Mouse (Mus musculus) monocyte, adult 2 months (primary cell): Measurements from ENCODE around the gene Actbl2.

Experiments
- DNase-seq, 2 experiments: peaks; one replicate each; pipeline ENCODE4 v3.0.0; 2022; ENCODE audit warnings: low spot score in 2 of 2, low read depth in 1 of 2

Gene Actbl2

DNA sequence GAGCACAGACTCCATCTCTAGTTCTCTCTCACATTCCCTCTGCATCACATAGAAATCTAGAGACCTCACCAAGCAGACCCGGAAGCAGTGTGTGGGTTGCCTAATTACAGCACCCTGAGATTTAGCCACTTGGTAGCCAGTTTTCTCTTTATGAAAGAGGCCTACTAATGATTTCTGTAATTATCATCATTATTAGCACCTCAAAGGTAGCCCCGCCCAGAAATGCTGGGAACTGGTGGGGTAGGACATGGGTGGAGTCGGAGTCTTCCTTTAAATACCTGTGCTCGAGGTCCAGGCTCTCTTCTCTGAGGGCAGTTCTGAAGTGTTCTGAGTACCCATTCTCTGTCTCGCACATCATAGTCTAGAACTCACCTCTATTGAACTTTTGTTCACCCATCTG, at the start of gene Actbl2:
Actbl2 (plus strand) TSS at position 301 of the 400 bp plus-strand sequence.
- no peak for DNase-seq

DNA sequence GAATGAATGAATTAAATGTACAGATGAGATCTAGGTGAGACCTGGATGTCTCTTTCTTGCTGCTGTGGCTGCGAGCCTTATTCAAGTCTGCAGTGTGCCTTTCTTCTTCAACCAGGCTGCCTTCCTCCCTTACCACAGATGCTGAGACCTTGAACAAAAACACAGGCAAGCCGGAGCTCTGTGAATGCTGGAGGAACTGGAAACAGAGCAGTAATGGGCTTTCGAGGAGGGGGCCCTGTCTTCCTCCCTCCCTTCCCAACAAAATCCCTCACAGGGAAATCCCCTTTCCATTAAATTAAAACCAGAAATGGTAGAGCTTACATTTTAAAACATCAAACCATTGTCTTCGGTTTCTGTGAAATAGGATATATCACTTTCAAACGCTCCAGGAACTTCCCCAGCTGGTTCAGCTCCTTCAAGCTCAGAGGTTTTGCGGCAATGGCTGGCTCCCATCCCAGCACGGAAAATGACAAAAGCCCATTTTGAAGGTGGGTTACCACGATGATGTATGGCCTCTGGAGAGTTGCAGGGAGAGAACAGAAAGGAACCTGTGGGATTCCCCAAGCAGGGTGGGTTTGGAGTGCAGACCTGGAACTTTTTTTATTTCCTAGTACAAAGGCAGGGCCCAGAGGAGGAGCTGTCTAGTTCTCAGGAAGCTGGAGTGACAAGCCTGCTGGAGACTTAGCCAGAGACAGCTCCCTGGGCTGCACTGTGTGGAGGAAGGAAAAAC, 44.0 kb upstream of the Actbl2 start:
- DNase-seq = no peak

DNA sequence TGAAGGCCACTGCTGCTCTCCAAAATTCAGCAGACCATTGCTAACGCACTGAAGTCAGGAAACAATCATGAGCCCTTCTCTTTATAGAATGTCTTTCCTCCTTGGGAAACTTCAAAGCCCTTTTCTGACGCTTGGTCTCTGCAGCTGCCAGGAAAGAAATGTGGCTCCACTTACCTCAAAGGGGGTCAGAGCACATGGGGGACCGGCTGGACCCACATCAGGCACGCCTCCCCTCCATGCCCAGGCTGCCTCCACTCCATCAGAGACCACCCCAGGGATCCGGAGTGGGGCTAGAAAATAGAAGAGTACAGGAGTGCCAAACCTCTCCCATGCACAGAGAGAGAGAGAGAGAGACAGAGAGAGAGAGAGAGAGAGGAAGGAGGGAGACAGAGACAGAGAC, 26.0 kb upstream of the Actbl2 start:
- DNase-seq = no peak

DNA sequence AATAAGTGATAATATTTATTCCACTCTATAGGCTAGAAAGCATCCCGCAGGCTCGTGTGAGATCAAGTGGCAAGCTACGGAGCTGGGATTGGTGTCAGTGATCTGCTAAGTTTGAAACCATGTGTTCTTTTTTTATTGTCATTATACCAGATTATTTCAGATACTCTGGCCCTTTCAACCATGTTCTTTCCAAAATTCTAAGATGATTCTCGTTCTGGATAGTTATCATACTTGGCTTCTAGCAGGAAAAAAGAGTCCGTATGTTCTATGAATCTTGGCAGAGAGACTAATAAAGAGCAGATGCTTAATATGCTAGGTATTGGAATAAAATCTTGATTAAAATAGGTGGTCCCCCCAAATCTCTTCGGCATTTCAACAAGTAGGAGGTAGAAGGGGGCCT, 25.3 kb upstream of the Actbl2 start:
- DNase-seq = no peak

DNA sequence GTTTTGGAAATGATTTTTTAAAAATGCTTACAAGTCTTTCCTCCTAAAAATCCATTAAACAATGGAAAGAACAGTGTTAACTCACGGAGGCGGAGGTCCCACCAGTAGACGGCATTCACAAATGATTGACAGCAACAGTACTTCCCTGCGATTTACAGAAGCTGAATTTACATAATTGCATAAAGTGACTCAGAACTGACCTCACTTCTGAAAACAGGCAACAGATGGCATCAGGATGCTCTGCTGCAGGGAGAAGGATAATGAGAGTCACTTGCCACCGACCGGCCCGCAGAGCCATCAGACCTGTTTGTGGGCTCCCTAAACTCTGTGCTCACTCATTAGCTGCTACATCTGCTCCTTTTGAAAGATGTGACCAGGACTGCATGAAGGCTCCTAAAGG, 22.4 kb upstream of the Actbl2 start:
- no peak for DNase-seq

DNA sequence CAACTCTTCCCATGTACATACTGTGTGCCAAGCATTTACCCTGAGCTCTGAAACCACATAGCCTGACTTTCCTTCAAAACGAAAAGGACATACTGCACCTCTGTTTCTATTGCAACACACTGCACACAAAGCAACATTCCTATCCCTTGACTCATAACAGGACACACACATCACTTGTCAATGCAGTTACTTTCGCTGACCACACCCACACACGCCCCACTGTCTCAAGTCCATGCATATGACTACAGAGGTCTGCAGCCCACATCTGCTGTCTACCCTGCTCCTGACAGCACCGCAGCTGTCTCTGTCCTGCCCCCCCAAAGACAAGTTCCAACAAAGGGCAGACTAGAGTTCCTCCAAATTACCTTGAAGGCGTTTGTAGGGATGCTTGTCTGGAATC, 21.5 kb upstream of the Actbl2 start:
- no peak for DNase-seq

GRCm38 (mm10) chr13:111234573-111234972, 20.2 kb upstream of the Actbl2 start:
- no peak for DNase-seq

- no peak for DNase-seq
These were observed 19.1 kb upstream of the Actbl2 start for GRCm38 (mm10) chr13:111235719-111236166.

- DNase-seq = no peak
These were observed 18.4 kb upstream of the Actbl2 start for GRCm38 (mm10) chr13:111236461-111236864.

DNA sequence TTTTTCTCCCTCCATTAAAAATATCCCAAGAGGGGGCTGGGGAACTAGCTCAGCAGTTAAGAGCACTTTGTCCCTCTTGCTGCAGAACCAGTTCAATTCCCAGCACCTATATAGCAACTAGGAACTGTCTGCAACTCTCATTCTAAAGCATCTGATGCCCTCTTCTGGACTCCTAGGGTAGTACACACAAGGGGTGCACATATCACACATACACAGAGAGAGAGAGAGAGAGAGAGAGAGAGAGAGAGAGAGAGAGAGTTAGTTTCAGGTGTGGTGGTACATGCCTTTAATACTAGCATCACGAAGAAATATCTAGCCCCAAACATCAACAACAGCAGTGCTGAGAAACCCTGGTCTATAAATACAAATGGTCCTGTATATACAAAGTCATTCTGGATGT, 17.5 kb upstream of the Actbl2 start:
- DNase-seq = no peak

- no peak for DNase-seq
These were observed 16.8 kb upstream of the Actbl2 start for GRCm38 (mm10) chr13:111237865-111238465.

- no peak for DNase-seq
These were observed 3.7 kb upstream of the Actbl2 start for GRCm38 (mm10) chr13:111251106-111251505.

DNA sequence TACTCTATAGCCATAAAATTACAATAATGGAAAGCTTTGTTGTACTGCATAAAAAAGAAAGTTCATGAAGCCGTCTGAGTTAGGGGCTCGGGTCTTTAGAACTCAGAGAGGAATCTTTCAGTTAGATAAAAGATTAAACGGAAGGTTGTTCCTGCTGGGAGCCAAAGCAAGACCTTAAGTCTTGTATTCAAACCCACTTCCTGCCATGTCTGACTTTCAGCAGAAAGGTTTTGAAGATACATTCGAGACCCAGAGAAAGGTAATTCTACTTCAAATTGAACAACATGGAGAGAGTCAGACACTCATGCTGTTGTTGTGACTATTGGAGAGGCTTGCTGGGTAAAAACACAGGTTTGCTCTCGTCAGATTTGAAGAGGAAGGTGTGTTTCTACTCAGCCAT, 3.0 kb upstream of the Actbl2 start:
- no peak for DNase-seq

- no peak for DNase-seq
These were observed 3.2 kb downstream of the Actbl2 start for GRCm38 (mm10) chr13:111258016-111258415.

DNA sequence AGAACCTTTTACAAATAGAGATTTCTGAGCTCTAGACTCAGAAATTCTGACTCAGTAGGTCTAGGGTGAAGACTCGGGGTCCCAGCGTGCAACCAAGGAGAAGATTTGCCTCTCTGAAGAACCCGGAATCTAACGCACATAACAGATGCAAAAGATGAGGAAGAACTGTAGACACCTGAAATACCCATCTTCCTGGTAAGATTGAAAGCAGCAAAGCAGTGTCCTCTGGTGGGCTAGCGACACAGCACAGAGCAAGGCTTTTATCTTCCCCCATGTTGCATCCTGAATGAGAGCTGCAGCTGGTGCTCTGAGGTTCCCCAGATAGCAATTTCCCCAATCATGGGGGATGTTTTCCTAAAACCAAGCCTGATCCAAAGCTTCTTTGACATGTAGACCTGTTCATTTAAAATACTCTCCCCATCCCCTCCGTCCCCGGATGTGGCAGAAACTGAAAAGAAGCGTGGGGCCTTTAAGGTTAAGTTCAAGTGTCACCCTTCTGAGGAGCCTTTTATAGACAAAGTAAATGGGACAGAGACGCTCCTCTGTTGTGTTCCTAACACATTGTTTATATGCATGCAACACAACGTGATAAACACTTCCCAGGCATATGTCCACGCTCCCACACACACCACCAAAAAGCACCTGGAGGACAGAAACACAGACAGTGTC, 3.7 kb downstream of the Actbl2 start:
- no peak for DNase-seq

DNA sequence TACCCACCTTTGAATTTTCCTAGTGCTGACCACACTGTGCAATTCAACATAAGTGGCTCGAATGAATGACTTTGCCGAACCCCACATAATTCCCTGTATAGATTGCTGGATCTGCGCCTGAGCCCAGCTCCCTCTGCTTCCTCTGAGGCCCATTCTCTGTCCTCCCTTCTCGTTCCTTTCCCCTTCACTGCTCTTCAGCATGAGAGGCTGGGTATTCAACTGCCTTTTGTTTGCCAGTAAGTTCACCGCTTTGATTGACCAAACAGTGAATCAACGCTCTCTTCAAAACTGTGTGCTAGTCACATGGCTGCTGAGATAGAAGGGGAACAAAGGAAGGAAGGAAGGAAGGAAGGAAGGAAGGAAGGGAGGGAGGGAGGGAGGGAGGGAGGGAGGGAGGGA, 4.3 kb downstream of the Actbl2 start:
- no peak for DNase-seq

GRCm38 (mm10) chr13:111259711-111260110, 4.9 kb downstream of the Actbl2 start:
- no peak for DNase-seq

- no peak for DNase-seq
These were observed 8.4 kb downstream of the Actbl2 start for GRCm38 (mm10) chr13:111263186-111263585.

DNA sequence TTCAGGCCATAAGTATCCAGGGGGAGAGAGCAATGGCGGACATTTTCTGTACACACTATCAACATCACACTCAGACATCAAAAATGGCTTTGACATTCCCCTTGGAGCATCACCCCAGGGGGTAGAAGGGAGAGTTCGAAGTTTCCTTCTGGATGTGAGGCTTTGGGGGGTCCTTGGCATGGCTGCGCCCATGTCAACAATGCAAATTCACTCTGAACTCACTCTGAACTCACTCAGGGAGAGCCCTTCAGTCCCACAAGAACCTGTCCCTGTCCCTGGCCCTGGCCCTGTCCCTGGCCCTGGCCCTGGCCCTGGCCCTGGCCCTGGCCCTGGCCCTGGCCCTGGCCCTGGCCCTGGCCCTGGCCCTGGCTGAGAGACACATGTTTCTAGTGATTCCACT, 8.9 kb downstream of the Actbl2 start:
- no peak for DNase-seq

GRCm38 (mm10) chr13:111265231-111266000, 10.6 kb downstream of the Actbl2 start:
- no peak for DNase-seq

DNA sequence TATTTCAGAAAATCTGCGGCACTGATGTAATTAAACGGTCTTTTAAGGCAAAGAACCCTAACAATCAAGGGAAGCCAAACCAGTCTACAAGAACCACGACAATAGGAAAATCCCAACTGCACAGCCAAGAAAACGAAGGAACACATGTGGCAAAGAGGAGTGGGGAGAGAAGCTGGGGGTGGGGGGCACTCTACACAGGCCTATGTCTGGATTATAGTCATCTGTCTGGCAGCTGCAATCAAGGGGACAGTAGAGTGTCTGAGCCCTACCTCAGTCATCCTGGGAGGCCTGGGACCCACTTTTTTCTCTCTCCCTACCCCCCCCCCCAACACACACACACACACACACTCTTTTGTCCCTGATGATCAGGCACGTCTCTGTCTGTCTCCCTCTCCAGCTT, 12.0 kb downstream of the Actbl2 start:
- no peak for DNase-seq

DNA sequence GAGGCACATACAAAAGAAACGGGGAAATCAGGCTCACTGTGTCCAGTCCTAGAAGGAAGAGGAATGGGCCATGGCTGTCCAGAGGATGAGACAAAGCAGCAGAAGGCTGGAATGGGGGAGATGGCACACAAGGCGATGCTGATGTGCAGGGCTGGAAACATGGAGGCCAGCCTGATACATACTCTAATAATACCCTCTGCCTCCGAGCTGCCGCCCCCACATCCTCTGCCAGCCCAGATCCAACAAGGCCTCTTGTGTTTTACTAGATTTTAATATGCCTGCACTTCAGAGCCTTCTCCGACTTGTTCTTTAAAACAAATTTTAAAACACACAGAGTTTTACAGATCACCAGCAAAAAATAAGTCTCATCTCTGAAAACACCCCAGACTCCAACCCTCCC, 14.2 kb downstream of the Actbl2 start:
- no peak for DNase-seq
